Mouse (Mus musculus): ENCODE data around the gene Dock2.

Dock2 gene

GRCm38 (mm10) chr11:34769946-34770345, 13.7 kb downstream of the Dock2 start:
- no peak for DNase-seq (ENCODE audit: low spot score in 2 of 2)

- peak in 1 of 2 experiments; percentile 24 for DNase-seq (ENCODE audit: low spot score in 2 of 2)
Measured at GRCm38 (mm10) chr11:34769396-34769795, 14.3 kb downstream of the Dock2 start.

- no peak for DNase-seq (ENCODE audit: low spot score in 2 of 2)
Measured at GRCm38 (mm10) chr11:34763739-34764361, 19.8 kb downstream of the Dock2 start.

- no peak for DNase-seq (ENCODE audit: low spot score in 2 of 2)
Measured at GRCm38 (mm10) chr11:34762570-34763127, 21.0 kb downstream of the Dock2 start.

- no peak for DNase-seq (ENCODE audit: low spot score in 2 of 2)
Measured at GRCm38 (mm10) chr11:34762125-34762524, 21.6 kb downstream of the Dock2 start.

GRCm38 (mm10) chr11:34759582-34759981, 24.1 kb downstream of the Dock2 start:
- no peak for DNase-seq (ENCODE audit: low spot score in 2 of 2)

- no peak for DNase-seq (ENCODE audit: low spot score in 2 of 2)
Measured at GRCm38 (mm10) chr11:34741081-34741480, 42.6 kb downstream of the Dock2 start.

GRCm38 (mm10) chr11:34739816-34740215, 43.9 kb downstream of the Dock2 start:
- DNase-seq (ENCODE audit: low spot score in 2 of 2): no peak

- no peak for DNase-seq (ENCODE audit: low spot score in 2 of 2)
Measured at GRCm38 (mm10) chr11:34738945-34739344, 44.7 kb downstream of the Dock2 start.

GRCm38 (mm10) chr11:34737193-34737592, 46.5 kb downstream of the Dock2 start:
- no peak for DNase-seq (ENCODE audit: low spot score in 2 of 2)

- no peak for DNase-seq (ENCODE audit: low spot score in 2 of 2)
Measured at GRCm38 (mm10) chr11:34734033-34734432, 49.7 kb downstream of the Dock2 start.

- no peak for DNase-seq (ENCODE audit: low spot score in 2 of 2)
Measured at GRCm38 (mm10) chr11:34727467-34727866, 56.2 kb downstream of the Dock2 start.

- no peak for DNase-seq (ENCODE audit: low spot score in 2 of 2)
Measured at GRCm38 (mm10) chr11:34726699-34727347, 56.9 kb downstream of the Dock2 start.

GRCm38 (mm10) chr11:34713360-34713759, 70.3 kb downstream of the Dock2 start:
- no peak for DNase-seq (ENCODE audit: low spot score in 2 of 2)

- peak in 1 of 2 experiments; percentile 26 for DNase-seq (ENCODE audit: low spot score in 2 of 2)
Measured at GRCm38 (mm10) chr11:34708278-34708677, 75.4 kb downstream of the Dock2 start.

GRCm38 (mm10) chr11:34707360-34707759, 76.3 kb downstream of the Dock2 start:
- no peak for DNase-seq (ENCODE audit: low spot score in 2 of 2)

GRCm38 (mm10) chr11:34705108-34705446, 78.6 kb downstream of the Dock2 start:
- no peak for DNase-seq (ENCODE audit: low spot score in 2 of 2)

- no peak for DNase-seq (ENCODE audit: low spot score in 2 of 2)
Measured at GRCm38 (mm10) chr11:34704384-34705107, 79.1 kb downstream of the Dock2 start.

- no peak for DNase-seq (ENCODE audit: low spot score in 2 of 2)
Measured at GRCm38 (mm10) chr11:34703851-34704250, 79.8 kb downstream of the Dock2 start.

- DNase-seq (ENCODE audit: low spot score in 2 of 2): no peak
Measured at GRCm38 (mm10) chr11:34681790-34682189, 101.9 kb downstream of the Dock2 start.

GRCm38 (mm10) chr11:34544631-34545030, 239.1 kb downstream of the Dock2 start:
- DNase-seq (ENCODE audit: low spot score in 2 of 2): no peak

GRCm38 (mm10) chr11:34532131-34532530, 251.6 kb downstream of the Dock2 start:
- no peak for DNase-seq (ENCODE audit: low spot score in 2 of 2)

- no peak for DNase-seq (ENCODE audit: low spot score in 2 of 2)
Measured at GRCm38 (mm10) chr11:34530971-34531370, 252.7 kb downstream of the Dock2 start.

Measured in right cerebral cortex, postnatal 10 days (tissue).